Mouse (Mus musculus) right cerebral cortex, postnatal 25 days (tissue): ENCODE measurements around the gene Rps5.
"Not testable (repeated sequence)": the region's sequence is repeated elsewhere in the genome, so short reads cannot be mapped to it uniquely, and the experiment has no call there.

ENCODE experiments used
- DNase-seq: peaks from one replicate; pipeline ENCODE4 v3.0.0; 2022

Rps5 gene

DNA sequence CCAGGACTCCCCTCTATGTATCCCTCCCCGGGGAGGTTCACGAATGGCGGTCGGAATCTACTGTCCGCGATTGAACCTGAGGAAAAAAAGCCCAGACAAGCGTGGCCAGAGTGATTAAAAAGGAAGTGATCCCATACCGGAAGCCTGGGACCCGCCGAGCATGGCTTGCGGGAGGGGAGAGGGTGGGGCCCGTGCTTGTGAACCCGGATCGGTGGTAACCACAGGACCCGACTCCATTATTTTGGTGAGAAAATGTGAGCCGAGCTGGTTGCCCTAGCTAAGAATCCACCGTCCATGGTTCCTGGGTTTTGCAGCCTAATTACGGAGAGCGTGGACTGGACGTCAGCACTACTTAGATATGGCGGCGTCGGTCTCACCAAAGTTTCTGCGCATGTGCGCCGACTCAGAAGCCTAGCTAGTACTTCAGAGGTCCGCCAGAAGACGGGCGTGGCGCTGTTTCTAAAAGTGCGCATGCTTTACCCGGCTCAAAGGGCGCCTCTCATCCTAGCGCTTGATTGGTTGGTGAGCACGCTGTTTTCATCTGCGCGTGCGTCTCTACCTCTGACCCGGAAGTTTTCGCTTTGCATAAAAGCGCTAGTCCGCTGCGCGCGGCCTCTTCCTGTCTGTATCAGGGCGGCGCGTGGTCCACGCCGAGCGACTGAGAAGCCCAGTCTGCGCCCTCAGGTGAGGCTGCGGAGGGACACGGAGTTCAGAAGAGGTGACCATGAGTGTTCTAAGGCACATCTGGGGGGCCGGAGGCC, at the start of gene Rps5:
Gene Rps5, plus strand, starts transcription at position 586 of the 761 bp plus-strand sequence.
- peak; percentile 99 for DNase-seq

DNA sequence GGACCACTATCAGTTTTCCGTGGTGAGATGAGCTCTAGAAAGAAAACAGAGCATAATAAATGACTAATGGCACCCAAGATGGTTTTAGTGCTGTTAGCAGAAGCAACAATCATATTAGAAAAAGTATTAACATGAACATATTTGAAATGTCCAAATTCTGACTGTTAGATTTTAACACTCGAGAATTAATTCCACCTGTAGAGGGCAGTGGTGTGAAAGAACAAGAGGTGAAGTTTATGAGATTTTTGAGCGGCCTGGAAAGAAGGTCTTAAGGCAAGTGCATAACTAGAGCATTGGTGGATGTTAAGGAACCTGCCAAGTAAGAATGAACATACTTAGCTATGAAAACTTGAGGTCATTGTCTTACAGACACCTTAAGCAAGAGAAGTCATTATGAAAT, 47.8 kb upstream of the Rps5 start:
- DNase-seq = no peak

DNA sequence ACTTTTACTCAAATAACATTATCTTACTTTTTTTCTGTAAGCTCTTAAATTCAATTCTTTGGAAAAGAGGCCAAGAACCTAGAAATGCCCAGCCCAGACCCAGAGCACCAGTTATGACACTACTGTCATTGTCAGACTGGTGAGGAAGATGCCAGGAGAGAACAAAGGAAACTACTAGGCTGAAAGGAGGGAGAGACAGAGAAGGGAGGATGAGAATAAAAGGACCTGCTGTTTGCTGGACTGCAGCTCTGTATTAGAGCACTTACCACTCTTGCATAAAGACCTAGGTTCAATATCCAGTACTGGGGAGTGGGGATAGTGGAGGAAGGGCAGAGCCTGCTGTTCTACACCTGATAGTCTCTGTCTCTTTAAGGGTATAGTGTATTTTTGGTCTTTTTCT, 42.1 kb upstream of the Rps5 start:
- DNase-seq = no peak

DNA sequence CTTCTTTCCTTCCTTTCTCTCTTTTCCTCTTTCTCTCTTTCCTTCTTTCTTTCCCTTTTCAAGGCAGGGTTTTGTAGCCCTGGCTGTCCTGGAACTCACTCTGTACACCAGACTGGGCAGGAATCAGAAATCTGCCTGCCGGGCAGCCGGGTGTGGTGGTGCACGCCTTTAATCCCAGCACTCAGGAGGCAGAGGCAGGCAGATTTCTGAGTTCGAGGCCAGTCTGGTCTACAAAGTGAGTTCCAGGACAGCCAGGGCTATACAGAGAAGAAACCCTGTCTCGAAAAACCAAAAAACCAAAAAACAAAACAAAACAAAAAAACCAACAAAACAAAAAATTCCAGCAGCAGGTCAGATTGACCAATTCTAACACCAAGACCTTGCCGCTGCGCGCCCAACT, 41.6 kb upstream of the Rps5 start:
- not testable (repeated sequence) for DNase-seq

DNA sequence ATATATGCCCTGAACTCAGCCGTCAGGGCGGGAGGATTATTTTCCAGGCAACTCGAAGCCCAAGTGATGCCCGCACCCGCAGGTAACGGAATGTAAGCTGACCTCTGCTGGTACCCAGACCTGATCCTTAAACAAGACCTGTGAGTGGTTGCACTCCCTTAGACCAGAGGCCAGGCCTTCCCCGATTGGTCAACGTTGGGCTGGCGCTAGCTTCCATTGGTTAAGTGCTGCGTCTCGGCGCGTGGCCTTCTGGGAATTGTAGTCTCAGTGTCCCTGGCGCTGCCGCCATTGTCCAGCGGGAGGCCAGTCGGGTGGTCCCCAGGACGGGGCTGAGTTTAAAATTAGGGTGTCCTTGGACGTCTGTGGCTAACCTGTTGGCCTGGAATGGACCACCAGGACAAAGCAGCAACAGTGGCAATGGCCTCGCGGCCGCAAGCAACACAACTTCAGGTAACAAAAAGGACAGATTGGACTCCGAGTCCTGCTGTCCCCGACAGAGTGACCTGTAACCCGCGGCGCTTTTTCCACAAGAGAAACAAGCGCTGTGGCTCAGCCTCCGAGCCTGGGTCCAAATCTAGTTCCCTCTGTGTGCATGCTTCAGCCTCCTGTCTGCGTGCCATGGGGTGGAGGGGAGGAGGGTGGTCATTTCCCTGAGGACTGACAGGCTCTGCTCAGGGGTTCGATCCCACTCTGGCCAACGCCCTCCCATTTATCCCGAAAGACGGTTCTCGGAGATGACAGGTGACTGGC, 41.0 kb upstream of the Rps5 start, which contains the start of gene Zfp128:
Gene Zfp128, plus strand, starts transcription at position 267 of the 750 bp plus-strand sequence.
- DNase-seq = peak; percentile 96

DNA sequence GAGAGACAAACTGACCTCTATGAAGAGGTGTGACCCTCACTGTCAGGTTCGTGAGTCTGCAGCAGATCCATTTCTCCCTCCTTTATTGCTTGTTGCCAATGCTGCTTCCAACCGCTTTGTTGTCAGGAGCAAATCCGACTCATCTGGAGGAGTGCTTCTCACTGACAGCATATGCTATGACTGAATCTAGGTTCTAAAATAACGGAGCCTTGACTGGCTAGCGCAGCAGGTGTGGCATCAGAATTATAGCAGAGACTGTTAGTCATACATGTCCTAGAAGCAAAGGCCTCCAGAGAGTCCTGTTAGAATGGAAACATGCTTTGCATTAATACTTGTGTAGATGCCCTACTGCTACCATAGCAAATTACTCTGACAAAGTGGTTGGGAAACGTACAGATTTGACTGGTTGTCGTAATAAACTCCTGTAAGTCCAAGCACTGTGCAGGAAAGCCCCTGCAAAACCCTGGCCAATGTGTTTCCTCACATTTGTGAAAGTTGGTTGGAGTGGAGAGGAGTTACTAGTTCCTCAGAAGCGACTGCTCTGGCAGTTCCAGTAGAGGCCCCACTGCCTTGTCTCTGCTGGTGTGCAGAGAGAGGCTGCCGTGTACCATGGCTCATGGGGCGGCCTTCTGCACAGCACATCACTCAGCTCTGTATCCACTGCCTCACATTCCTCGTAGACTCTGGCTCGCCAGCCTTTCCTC, 35.4 kb upstream of the Rps5 start:
- no peak for DNase-seq

DNA sequence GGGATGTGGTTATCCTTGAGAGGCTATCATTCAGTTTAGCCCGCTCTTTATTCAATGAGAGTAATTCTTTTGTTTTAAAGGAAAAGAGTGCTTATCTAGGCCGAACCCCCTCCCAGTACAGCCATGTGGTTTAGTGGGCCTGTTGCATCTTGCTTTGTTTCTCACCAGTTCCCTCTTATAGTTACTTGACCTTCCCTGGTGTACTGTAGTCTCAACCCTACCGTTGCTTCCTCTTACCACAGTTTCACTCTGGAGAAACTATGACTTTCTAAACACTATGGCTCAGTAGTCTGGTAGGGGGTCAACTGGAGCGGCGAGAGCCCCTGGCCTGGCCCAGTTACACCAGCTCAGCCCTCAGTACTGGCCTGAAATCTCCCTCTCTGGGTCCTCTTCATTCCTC, 34.5 kb upstream of the Rps5 start:
- no peak for DNase-seq

DNA sequence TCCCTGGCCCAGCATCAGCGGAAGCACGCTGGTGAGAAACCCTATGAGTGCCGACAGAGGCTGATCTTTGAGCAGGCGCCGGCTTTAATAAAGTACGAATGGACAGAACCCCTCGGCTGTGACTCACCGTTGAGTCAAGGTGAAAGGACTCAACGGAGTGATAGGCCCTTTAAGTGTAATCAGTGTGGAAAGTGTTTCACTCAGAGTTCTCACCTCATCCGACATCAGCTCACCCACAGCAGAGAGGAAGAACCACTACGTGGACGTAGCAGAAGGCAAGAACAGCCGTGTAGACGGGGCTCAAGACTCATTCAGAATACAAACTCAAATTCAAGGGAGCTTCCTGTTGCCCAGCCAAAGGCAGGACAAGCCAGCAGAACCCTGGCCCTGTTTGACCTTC, 31.2 kb upstream of the Rps5 start:
- no peak for DNase-seq

DNA sequence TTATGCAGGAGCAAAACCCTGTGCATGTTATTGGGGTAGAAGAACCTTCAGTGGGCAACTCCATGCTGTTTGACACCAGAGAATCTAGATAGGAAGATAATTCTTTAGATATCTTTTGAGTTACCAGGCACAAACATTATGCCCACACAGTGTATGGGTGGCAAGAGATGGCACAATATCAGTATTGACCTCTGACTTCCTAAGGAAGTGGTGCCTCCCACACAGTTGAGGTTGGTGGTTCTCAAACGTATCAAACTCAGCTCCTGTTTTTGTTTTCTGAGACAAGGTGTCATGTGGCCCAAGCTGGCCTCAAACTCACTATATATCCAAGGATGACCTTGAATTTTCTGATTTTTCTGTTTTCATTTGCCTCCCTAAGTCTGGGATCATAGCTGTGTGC, 30.8 kb upstream of the Rps5 start:
- no peak for DNase-seq

DNA sequence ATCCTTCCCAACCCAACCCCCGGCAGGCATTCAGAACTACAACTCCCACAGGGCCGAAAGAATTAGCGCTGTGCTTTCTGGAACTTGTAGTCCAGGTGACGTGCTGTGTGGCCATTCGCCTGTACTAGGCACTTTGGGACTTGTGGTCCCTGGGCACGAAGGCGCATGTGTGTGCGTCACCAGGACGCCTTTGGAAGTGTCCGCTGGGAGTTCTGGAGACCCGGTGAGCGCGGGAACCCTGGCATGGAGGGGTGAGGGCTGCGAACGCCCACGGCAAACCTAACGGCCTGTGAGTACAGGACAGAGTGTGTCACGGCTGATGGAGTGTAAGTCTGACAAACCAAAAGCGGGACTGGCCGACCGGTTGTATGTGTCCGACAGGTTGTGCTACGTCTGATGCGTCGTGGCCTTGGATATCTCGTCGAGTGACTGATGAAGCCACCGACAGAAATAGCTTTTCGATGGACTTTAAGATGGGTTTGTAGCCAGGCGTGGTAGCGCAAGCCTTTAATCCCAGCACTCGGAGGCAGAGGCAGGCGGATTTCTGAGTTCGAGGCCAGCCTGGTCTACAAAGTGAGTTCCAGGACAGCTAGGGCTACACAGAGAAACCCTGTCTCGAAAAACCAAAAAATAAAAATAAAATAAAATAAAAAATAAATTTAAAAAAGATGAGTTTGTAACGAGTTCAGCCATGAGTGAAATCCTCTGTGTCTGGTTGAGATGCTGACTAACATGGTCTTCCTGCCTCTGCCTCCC, 24.3 kb upstream of the Rps5 start, which contains the start of gene Zscan22:
Gene Zscan22, plus strand, starts transcription at position 161 of the 756 bp plus-strand sequence.
- peak; percentile 93 for DNase-seq

DNA sequence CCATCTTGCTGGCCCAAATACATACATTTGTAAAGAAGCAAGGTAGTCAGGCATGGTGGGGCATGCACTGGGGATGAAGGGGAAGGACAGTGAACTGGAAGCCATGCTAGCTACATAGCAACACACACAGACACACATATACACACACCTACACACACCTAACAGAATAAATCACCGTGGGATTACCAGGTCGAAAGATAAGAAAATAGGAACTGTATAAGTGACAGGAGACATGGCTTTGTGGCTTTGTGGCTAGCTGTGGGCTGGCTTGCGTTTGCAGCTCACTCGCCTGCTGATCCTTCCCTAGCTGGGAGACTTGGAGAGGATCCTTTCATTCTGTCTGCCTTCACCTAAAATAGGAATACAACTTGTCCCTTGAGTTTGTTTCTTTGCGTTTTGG, 20.6 kb upstream of the Rps5 start:
- no peak for DNase-seq

DNA sequence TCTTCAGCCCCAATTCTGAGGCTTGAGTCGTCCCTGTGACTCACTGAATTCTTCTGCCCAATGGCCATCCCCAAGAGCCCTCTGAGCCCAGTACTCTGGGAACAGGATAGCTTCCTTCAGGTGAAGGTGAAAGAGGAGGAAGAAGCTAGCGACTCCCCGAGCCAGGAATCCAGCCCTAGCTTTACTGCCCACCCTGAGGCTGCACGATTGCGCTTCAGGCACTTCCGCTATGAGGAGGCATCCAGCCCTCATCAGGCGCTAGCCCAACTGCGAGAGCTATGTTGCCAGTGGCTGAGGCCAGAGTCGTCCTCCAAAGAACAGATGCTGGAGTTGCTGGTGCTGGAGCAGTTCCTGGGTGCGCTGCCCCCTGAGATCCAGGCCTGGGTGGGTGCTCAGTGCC, 18.5 kb upstream of the Rps5 start:
- no peak for DNase-seq

DNA sequence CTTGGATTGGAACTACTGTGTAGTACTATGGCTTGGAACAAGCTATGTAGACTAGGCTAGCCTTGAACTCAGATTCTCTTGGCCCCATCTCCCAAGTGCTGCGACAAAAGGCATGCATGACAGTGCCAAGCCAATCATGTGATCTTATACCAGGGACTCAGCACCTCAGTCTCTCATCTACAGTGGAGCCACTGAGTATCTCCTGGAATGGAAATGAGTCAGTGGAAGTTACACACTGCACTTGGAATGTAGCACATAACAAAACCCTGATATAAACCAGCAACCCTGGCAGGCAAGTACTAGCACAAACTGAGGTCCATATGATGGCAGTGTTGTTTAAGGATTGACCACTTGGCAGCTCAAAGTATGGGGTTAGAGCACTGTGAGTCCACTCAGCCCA, 16.9 kb upstream of the Rps5 start:
- DNase-seq = no peak

DNA sequence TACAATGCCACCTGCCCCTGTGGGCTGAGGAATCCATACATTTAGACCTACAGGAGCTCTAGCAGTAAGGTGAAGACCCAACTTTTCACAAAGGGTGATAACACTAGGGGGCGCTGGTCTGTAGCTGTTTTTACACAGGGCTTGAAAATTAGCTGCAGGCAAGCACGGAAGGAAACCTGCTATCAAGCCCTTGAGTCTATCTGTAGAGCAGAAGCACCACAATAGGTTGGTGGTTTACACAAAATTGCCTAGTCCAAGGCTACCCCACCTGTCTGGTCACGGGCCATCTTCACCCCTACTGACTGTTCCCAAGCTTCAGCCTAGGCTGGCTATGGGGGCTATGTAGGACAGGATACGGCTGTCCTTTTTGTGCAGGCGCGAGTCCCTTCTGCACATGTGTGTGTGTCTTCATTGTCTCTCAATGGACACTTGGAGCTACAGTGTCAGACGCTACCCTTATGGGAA, 12.6 kb upstream of the Rps5 start:
- peak; percentile 41 for DNase-seq

DNA sequence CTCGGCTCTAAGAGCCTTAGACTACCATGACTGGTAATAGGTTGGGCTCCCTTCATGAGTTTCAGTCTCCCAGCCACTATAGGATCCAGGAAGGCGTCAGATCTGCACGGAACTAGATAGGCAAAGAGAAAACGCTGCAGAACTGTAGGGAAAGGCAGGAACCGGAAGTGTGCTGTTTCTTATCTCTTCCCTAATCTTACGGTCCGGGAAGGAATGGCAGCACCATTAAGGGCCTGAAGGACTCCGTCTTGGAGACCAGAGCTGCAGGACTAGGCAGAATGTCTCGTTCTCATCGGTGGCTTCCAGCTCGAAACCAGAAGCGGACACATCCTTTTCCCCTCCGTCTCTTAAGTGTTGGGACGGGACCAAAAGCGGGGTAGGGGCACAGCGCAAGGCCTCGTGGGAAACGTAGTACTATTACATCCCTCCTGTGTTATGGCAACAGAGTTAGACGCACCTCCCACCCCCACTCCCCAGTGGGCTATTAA, 11.9 kb upstream of the Rps5 start:
- DNase-seq = peak; percentile 69

DNA sequence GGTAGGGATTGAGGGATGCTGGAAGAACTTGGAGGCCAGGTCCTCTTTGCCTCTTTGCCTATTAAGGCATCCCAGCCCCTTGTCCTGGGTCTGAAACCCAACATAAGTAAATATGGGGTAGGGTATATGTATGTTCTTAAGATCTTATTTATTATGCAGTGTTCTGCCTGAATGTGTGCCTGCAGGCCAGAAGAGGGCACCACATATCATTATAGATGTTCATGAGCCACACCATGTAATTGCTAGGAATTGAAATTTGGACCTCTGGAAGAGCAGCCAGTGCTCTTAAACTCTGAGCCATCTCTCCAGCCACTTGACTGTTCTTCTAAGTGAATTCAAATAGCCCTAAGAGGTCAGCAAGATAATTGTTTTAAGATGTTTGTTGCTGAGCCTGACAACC, 8.5 kb upstream of the Rps5 start:
- no peak for DNase-seq

DNA sequence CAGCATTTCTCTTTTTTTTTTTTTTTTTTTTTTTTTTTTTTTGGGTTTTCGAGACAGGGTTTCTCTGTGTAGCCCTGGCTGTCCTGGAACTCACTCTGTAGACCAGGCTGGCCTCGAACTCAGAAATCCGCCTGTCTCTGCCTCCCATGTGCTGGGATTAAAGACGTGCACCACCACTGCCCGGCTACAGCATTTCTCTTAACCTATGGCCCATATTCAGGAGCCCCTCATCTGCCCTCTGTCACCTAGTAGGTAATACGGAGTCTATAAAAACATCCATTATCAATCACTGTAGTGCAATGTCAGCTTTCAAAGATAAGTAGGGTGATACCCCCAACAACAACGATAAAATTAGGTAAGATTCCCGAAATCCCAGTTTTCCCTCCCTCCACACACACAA, 1.6 kb upstream of the Rps5 start:
- DNase-seq = not testable (repeated sequence)

DNA sequence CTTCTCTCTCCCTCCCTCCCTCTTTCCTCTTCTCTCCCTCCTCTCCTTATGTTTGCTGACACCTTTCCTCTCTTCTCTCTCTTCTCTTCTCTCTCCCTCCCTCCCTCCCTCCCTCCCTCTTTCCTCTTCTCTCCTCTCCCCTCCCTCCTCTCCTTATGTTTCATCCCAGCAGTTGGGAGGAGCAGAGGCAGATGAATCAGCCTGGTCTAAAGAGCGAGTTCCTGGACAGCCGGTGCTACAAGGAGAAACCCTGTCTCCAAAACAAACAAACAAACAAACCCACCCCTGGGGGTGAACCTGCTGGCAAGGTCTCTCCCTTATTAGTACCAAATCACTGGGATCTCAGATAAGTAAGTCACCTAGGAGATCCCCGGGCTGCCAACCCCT, 779 bp upstream of the Rps5 start:
- no peak for DNase-seq

DNA sequence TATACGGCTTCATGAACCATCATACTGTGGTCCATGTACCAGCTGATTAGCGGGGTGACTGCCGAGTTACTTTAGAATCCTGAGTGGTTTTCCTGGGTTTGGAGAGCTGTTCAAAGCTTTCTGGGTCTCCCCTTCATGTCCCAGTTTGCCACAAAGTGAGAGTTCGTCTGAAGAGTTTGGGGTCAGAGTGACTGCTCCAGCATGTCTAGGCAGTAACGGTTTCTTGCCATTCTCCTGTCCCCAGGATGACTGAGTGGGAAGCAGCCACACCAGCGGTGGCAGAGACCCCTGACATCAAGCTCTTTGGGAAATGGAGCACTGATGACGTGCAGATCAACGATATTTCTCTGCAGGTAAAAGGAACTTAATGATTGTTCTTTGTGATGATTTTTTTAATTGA, 639 bp downstream of the Rps5 start:
- DNase-seq = no peak

DNA sequence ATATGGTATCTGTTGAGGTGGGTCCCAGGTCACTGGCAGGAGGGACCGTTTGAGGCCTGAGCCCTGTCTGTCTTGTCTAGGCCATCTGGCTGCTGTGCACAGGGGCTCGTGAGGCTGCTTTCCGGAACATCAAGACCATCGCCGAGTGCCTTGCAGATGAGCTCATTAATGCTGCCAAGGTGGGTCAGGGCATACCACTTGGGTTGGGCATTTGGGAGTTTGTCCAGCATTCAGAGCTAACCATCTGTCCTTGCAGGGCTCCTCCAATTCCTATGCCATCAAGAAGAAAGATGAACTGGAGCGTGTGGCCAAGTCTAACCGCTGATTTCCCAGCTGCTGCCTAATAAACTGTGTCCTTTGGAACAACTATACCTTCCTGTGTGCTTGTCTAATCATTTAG, 4.2 kb downstream of the Rps5 start:
- no peak for DNase-seq

DNA sequence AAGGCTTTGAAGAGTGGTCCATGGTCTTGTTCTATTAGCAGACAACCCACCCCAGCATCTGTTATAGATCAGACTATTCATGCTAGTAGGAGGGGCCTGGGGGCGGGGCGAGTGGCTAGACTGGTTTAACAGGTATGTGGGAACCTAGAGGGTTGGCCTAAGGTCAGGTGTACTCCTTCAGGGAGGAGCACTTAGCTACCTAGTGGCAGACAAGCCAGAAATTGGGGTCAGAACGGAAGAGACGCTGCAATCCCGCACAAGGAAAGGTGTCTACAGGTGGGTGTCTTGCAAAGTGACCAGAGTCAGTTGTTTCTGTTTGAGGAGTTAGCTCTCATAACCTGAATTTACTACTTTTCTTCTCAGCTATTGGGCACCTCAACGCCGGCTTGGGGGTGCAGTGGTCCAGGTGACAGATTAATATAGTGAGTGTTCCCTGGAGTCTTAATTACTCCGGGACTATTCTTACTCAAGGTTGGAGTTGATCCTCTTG, 5.1 kb downstream of the Rps5 start, which contains the start of gene Rnf225:
Gene Rnf225, plus strand, starts transcription at position 226 of the 490 bp plus-strand sequence.
- no peak for DNase-seq
